Comparison of ENCODE assay signal across 8 mouse cellular contexts in genomic region chr6:120491862-120492498, GRCm38 (mm10). TPM values are rescaled to one million over a fixed set of nuclear protein-coding genes. Genes with fewer than 3 reads are reported as not detected.
DNase-seq lines count a peak whose midpoint lies in the region; ATAC-seq and TF ChIP-seq lines count a peak whose summit lies in the region.

No protein-coding gene starts in this region.

- H3K27me3 ChIP-seq in forebrain, embryonic 15.5 days: no peaks in the 10 kb centered on the region
- H3K27me3 ChIP-seq in liver, embryonic 14.5 days (ENCODE audit: control insufficient read depth, insufficient read depth, low read length): peaks cover 50% of the 10 kb centered on the region
- H3K27me3 ChIP-seq in neural tube, embryonic 15.5 days (replicated peaks): no peaks in the 10 kb centered on the region

- H3K27ac ChIP-seq in forebrain, embryonic 15.5 days (replicated peaks): no peak overlapping the region
- no peak overlapping the region for H3K27ac ChIP-seq in liver, embryonic 14.5 days
- peak overlapping the region; percentile 96; the same call in 1 of the 2 replicates for H3K27ac ChIP-seq in neural tube, embryonic 15.5 days (replicated peaks)

- peak overlapping the region; percentile 67 for H3K4me3 ChIP-seq in forebrain, embryonic 15.5 days
- no peak overlapping the region; a peak in 1 of 4 replicates for H3K4me3 ChIP-seq in liver, embryonic 14.5 days (ENCODE audit: insufficient read depth in 1 of 2, low read depth in 2 of 2, low read length in 2 of 2)
- H3K4me3 ChIP-seq in neural tube, embryonic 15.5 days (replicated peaks): peak overlapping the region; percentile 83

- TF ChIP-seq EP300 in liver, embryonic 14.5 days (IDR thresholded peaks at IDR 0.05; ENCODE audit: low read depth): no peak

- no peaks in the 10 kb centered on the region for H3K9me3 ChIP-seq in forebrain, embryonic 15.5 days
- no peaks in the 10 kb centered on the region for H3K9me3 ChIP-seq in liver, embryonic 14.5 days (ENCODE audit: control insufficient read depth, low read length)
- H3K9me3 ChIP-seq in neural tube, embryonic 15.5 days (replicated peaks): no peaks in the 10 kb centered on the region

- H3K4me2 ChIP-seq in forebrain, embryonic 15.5 days (replicated peaks): peak overlapping the region; percentile 57
- peak overlapping the region; percentile 62 for H3K4me2 ChIP-seq in liver, embryonic 14.5 days (ENCODE audit: low read depth)
- peak overlapping the region; percentile 78 for H3K4me2 ChIP-seq in neural tube, embryonic 15.5 days

- WGBS in forebrain, embryonic 15.5 days: 9% methylated on average over 22 of the region's 22 CpGs
- 10% methylated on average over 22 of the region's 22 CpGs for WGBS in liver, embryonic 14.5 days (ENCODE audit: insufficient replicate concordance)
- WGBS in neural tube, embryonic 15.5 days: 11% methylated on average over 22 of the region's 22 CpGs

- H3K9ac ChIP-seq in forebrain, embryonic 15.5 days (replicated peaks): peak overlapping the region; percentile 72
- no peak overlapping the region for H3K9ac ChIP-seq in liver, embryonic 14.5 days (replicated peaks)
- peak overlapping the region; percentile 87 for H3K9ac ChIP-seq in neural tube, embryonic 15.5 days (replicated peaks)

- peak; percentile 21 for DNase-seq in layer of hippocampus, adult 11-12 months (ENCODE audit: low spot score)
- DNase-seq in layer of hippocampus, adult 9-10 months (ENCODE audit: low spot score): no peak
- DNase-seq in liver, embryonic 14.5 days (ENCODE audit: low read depth in 3 of 3, low spot score in 3 of 3): no peak
- DNase-seq in layer of hippocampus, adult 18-20 months (ENCODE audit: low spot score in 2 of 2): no peak
- no peak for DNase-seq in cerebellum, postnatal 36 days
- DNase-seq in urinary bladder, postnatal 10 days (ENCODE audit: low spot score): no peak

- no peaks in the 10 kb centered on the region for H3K36me3 ChIP-seq in forebrain, embryonic 15.5 days
- no peaks in the 10 kb centered on the region for H3K36me3 ChIP-seq in liver, embryonic 14.5 days (replicated peaks; ENCODE audit: control insufficient read depth, insufficient read depth, low read depth)
- no peaks in the 10 kb centered on the region for H3K36me3 ChIP-seq in neural tube, embryonic 15.5 days

- ATAC-seq in forebrain, embryonic 15.5 days (replicated peaks): no peak
- ATAC-seq in liver, embryonic 14.5 days (ENCODE audit: insufficient read depth): no peak
- no peak for ATAC-seq in neural tube, embryonic 15.5 days (ENCODE audit: low FRiP score)

- no peak for TF ChIP-seq CTCF in liver, embryonic 14.5 days (IDR thresholded peaks at IDR 0.05; ENCODE audit: low read depth)

- H3K4me1 ChIP-seq in forebrain, embryonic 15.5 days: peaks cover 46% of the 10 kb centered on the region
- H3K4me1 ChIP-seq in liver, embryonic 14.5 days (replicated peaks; ENCODE audit: control insufficient read depth in 2 of 2, insufficient read depth in 2 of 2, low read length in 1 of 2): peaks cover 0 to 3% of the 10 kb centered on the region in 2 experiments; a peak in 1 of 4 replicates
- peaks cover 60% of the 10 kb centered on the region for H3K4me1 ChIP-seq in neural tube, embryonic 15.5 days

RNA-seq across cellular contexts. Expression of gene Tmem121b, which starts 1.6 kb away (rescaled TPM):
- polyA plus RNA-seq in forebrain, embryonic 15.5 days (2015; fragmentation: Nextera tagmentation; extraction: Ambion mirVana): 3.5 and 3.6 TPM in 2 replicates
- 0.01 and 0.04 TPM in 2 replicates for polyA plus RNA-seq in liver, embryonic 14.5 days (2012; rRNA removed)
- polyA plus RNA-seq in liver, embryonic 14.5 days (2014; fragmentation: Nextera tagmentation; extraction: Ambion mirVana): 0.04 TPM in 1 of 2 replicates, not detected in the other
- 2.1 and 2.3 TPM in 2 replicates for polyA plus RNA-seq in neural tube, embryonic 15.5 days (2015; fragmentation: Nextera tagmentation; extraction: Ambion mirVana)
- total RNA-seq in layer of hippocampus, adult 18-20 months (2021): 10 to 100 TPM; 37.4 to 40.7 TPM

RNA-seq across cellular contexts. Expression of gene Il17ra, which starts 28.9 kb away (rescaled TPM):
- polyA plus RNA-seq in forebrain, embryonic 15.5 days (2015; fragmentation: Nextera tagmentation; extraction: Ambion mirVana): 4.1 and 5.4 TPM in 2 replicates
- 6.0 and 6.2 TPM in 2 replicates for polyA plus RNA-seq in liver, embryonic 14.5 days (2012; rRNA removed)
- polyA plus RNA-seq in liver, embryonic 14.5 days (2014; fragmentation: Nextera tagmentation; extraction: Ambion mirVana): 3.6 TPM in 2 replicates
- 4.0 and 10.4 TPM in 2 replicates for polyA plus RNA-seq in neural tube, embryonic 15.5 days (2015; fragmentation: Nextera tagmentation; extraction: Ambion mirVana)
- 1 to 10 TPM; 8.7 to 8.8 TPM for total RNA-seq in layer of hippocampus, adult 18-20 months (2021)

RNA-seq across cellular contexts. Expression of gene Hdhd5, which starts 39.1 kb away (rescaled TPM):
- 16.8 and 18.2 TPM in 2 replicates for polyA plus RNA-seq in forebrain, embryonic 15.5 days (2015; fragmentation: Nextera tagmentation; extraction: Ambion mirVana)
- polyA plus RNA-seq in liver, embryonic 14.5 days (2012; rRNA removed): 8.4 and 8.8 TPM in 2 replicates
- 5.6 and 6.1 TPM in 2 replicates for polyA plus RNA-seq in liver, embryonic 14.5 days (2014; fragmentation: Nextera tagmentation; extraction: Ambion mirVana)
- polyA plus RNA-seq in neural tube, embryonic 15.5 days (2015; fragmentation: Nextera tagmentation; extraction: Ambion mirVana): 16.8 and 18.8 TPM in 2 replicates
- total RNA-seq in layer of hippocampus, adult 18-20 months (2021): 10 to 100 TPM; 27.7 to 30.5 TPM

Comparison
In these comparisons a context has a peak if more than half of its experiments do, and no peak if none do; other contexts are left out.
1. H3K4me3 ChIP-seq: peak in forebrain, embryonic 15.5 days (single experiment) and neural tube, embryonic 15.5 days (single experiment); none in liver, embryonic 14.5 days (0 of 2).
2. Peak in every context shown above with its lines, with median percentiles within 50 percentile points of each other: H3K4me2 ChIP-seq.